Mouse (Mus musculus) layer of hippocampus, postnatal 25 days (tissue): ENCODE data around the gene Olfr1098. TPM values are rescaled to one million over a fixed set of nuclear protein-coding genes. Genes with fewer than 3 reads are reported as not detected.

ENCODE experiments used
- DNase-seq, 2 experiments: peaks; one replicate each; pipeline ENCODE4 v3.0.0; 2022; ENCODE audit warnings: mixed read lengths in 2 of 2, low spot score in 1 of 2; ENCODE audit errors: extremely low spot score in 1 of 2
- total RNA-seq, 2 experiments: library from RNA; stranded (reverse); gene quantifications; 2 replicates each; pipeline ENCODE4 v1.2.3; 2021

Gene Olfr1098
- total RNA-seq = not detected

GRCm38 (mm10) chr2:86924445-86924844 is at the start of gene Olfr1098:
Olfr1098 (minus strand) TSS chr2:86924545.
- no peak for DNase-seq

DNA sequence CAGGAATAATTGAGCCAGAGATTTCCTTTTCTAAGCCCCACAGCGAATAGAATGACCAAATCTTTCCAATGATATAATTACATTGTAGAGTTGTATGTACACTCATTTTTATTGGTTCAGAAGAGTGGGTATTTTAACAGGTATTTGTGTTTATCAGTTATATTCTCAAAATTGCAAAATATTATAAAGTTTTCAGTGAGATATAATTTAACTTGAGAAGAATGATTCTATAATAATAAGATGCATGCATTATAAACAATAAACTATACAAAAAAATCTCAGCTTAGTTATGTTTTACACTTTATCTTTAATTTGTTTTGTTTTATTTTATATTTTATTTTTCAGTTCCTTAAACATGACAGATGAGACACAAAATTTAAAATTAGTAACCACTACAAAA is 36.2 kb upstream of the Olfr1098 start, which contains the start of gene Olfr1099:
Gene Olfr1099 (minus strand): TSS at position 101 of the 400 bp plus-strand sequence.
- DNase-seq = no peak

- DNase-seq = no peak
Observed at GRCm38 (mm10) chr2:86926557-86926956, 2.2 kb upstream of the Olfr1098 start.

- no peak for DNase-seq
Observed at GRCm38 (mm10) chr2:86905647-86906046, 18.7 kb downstream of the Olfr1098 start.

GRCm38 (mm10) chr2:86892116-86892515 is 32.2 kb downstream of the Olfr1098 start, which contains the start of gene Olfr1097:
Olfr1097 (minus strand) TSS chr2:86892216.
- no peak for DNase-seq

GRCm38 (mm10) chr2:86874702-86875101 is 49.6 kb downstream of the Olfr1098 start, which contains the start of gene Gm13723:
Gm13723 (minus strand) TSS chr2:86874802.
- no peak for DNase-seq

Other genes with a start within 250 kb of the Olfr1098 start
- not detected for gene Olfr1086, start 244.5 kb downstream of the Olfr1098 start, total RNA-seq
- not detected for gene Olfr1087, start 226.2 kb downstream of the Olfr1098 start, total RNA-seq
- gene Olfr1089, start 190.8 kb downstream of the Olfr1098 start, total RNA-seq = not detected
- not detected for gene Olfr1090, start 165.6 kb downstream of the Olfr1098 start, total RNA-seq
- not detected for gene Olfr1093, start 142.1 kb downstream of the Olfr1098 start, total RNA-seq
- gene Olfr141, start 114.5 kb downstream of the Olfr1098 start, total RNA-seq = not detected
- not detected for gene Olfr1094, start 99.9 kb downstream of the Olfr1098 start, total RNA-seq
- not detected for gene Olfr1095, start 72.8 kb downstream of the Olfr1098 start, total RNA-seq
- gene Gm13723, start 49.7 kb downstream of the Olfr1098 start, total RNA-seq = not detected
- not detected for gene Olfr1097, start 32.3 kb downstream of the Olfr1098 start, total RNA-seq
- not detected for gene Olfr1099, start 36.1 kb upstream of the Olfr1098 start, total RNA-seq
- gene Olfr1100, start 55.4 kb upstream of the Olfr1098 start, total RNA-seq = not detected
- not detected for gene Olfr1101, start 66.7 kb upstream of the Olfr1098 start, total RNA-seq
- gene Olfr1102, start 73.9 kb upstream of the Olfr1098 start, total RNA-seq = not detected
- not detected for gene Olfr1104, start 102.5 kb upstream of the Olfr1098 start, total RNA-seq
- gene Olfr1105, start 112.0 kb upstream of the Olfr1098 start, total RNA-seq = not detected
- not detected for gene Olfr1106, start 127.7 kb upstream of the Olfr1098 start, total RNA-seq
- not detected for gene Olfr1107, start 151.3 kb upstream of the Olfr1098 start, total RNA-seq
- gene Olfr1109, start 171.5 kb upstream of the Olfr1098 start, total RNA-seq = not detected
- gene Olfr259, start 190.0 kb upstream of the Olfr1098 start, total RNA-seq = not detected
- gene Olfr1110, start 215.8 kb upstream of the Olfr1098 start, total RNA-seq = not detected
- not detected for gene Olfr1111, start 228.1 kb upstream of the Olfr1098 start, total RNA-seq